Mouse (Mus musculus): ENCODE measurements around the gene Tmem147.

Tmem147 gene

DNA sequence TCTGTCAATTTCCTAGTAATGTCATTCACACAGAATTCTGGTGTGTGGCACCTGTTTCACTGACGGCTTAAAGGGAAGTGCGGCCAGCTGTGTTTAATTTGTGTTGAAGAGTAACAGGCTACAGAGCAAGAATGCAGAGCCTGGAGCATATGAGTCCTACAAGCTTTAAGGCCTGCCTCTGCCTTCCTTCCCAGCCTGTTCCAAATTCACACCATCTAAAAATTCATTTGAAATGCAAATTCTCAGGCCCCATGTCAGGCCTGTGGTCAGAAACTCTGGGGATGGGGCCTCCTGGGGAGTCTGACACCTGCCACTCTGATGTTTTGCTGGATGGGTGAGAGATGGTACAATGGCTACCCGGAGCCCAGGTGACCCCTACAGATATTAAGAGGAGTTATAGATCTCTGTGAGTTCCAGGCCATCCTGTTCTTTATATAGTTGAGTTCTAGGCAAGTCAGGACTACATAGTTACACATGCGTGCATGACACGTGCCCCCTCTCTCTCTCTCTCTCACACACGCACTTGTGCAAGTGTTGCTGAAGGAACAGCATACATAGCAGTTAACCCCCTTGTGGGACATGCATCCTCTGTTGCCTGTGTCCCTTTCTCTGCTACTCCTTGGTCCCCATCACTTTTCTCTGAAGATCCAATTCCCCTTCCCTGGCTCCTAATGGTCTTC is 5.9 kb downstream of the Tmem147 start:
- no peak for DNase-seq

GRCm38 (mm10) chr7:30721286-30721685 is 8.1 kb downstream of the Tmem147 start:
- DNase-seq = no peak

DNA sequence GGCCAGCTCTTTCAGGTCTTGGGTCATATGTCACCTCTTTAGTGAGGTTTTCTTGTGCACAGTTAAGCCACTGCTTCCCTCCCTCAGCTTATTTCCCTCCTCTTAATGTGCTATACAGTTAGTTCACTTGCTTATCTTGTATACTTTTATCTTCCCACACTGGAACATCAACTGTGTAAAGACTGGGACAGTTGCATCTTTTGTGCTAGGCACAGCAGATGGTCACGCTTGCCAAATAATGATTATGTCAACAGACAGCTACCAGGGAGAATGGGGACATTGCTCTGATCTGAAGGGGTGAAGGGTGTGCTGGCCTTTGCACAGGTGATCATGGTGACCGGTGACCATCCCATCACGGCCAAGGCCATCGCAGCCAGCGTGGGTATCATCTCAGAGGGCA is 9.7 kb downstream of the Tmem147 start:
- no peak for DNase-seq

- DNase-seq = no peak
Measured at GRCm38 (mm10) chr7:30717716-30718046, 11.7 kb downstream of the Tmem147 start.

GRCm38 (mm10) chr7:30717006-30717715 is 12.2 kb downstream of the Tmem147 start:
- peak; percentile 35 to 56 for DNase-seq

DNA sequence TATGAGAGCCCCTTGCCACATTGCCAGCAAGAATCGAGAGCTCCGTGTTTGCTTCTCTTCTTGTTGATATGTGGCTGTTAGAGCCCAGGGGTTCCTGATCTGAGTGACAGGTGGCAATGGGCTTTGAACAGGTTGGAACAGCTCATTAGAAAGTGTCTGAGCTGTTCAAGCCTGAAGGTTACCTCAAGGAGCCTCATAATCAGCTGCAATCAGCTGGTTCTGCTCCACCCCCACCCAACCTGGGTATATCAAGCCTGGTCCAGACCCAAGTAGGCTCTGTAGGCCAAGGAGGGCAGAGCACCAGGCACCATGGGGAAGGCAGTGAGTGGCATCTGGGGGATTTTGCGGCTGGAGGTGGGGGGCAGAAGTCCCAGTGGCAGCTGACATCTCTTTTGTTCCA is 17.4 kb downstream of the Tmem147 start, which contains the start of gene Atp4a:
Gene Atp4a (plus strand): TSS at position 268 of the 400 bp plus-strand sequence.
- no peak for DNase-seq

DNA sequence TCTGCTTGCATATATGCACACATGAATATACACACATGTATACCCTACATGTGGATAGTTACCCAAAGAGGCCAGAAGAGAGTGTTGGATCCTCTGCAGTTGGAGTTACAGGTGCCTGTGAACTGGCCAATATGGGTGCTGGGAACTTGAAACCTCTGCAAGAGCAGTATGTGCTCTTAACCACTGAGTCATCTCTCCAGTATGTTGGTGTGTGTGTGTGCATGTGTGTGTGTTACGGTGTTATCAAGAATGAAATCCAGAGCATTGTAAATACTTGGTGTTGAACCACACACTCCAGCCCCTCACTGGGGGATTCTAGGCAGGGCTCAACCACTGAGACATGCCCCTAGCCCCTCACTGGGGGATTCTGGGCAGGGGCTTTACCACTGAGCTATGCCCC is 21.9 kb downstream of the Tmem147 start:
- DNase-seq = no peak

GRCm38 (mm10) chr7:30706214-30706882 is 23.0 kb downstream of the Tmem147 start:
- no peak for DNase-seq

DNA sequence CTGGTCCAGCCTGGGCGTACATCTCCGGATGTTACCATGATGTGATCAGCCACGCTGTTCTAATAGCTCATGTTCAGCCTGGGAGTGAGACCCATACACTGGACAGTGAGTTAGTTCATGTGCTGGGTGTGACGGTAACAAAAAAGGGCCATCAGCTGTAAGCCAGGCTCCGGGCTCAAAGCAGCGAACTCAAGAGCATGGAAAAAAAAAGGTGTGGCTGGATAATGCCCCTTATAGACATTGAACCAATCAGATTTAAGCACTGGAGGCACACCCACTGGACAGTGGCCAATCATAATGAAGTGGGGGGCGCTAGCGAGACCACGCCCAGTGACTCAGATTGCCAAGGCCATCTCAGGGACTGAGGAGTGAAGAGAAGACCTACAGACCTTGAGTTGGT is 30.8 kb downstream of the Tmem147 start, which contains the start of gene 2200002J24Rik:
Gene 2200002J24Rik (plus strand): TSS at position 338 of the 400 bp plus-strand sequence.
- no peak for DNase-seq

- no peak for DNase-seq
Measured at GRCm38 (mm10) chr7:30698101-30698500, 31.2 kb downstream of the Tmem147 start.

DNA sequence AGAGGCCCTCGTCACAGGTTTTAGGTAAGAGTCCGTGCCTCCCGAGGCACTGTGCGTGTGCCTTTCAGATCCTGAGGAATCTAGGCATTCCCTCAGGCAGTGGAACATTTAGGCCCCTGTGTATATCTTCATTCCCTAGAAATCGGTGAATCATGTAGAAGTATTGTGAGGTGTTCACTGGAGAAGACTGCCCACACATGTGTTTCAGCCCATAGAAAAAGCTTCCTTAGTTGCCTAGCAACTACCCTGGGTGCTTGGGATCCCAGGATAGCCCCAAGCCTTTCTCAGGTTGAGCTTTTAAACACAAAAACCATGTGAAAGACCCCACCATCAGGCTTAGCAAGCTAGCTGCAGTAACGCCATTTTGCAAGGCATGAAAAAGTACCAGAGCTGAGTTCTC is 41.0 kb downstream of the Tmem147 start:
- DNase-seq = no peak

GRCm38 (mm10) chr7:30683425-30683824 is 45.9 kb downstream of the Tmem147 start:
- DNase-seq = no peak

GRCm38 (mm10) chr7:30681897-30682296 is 47.4 kb downstream of the Tmem147 start:
- DNase-seq = no peak

DNA sequence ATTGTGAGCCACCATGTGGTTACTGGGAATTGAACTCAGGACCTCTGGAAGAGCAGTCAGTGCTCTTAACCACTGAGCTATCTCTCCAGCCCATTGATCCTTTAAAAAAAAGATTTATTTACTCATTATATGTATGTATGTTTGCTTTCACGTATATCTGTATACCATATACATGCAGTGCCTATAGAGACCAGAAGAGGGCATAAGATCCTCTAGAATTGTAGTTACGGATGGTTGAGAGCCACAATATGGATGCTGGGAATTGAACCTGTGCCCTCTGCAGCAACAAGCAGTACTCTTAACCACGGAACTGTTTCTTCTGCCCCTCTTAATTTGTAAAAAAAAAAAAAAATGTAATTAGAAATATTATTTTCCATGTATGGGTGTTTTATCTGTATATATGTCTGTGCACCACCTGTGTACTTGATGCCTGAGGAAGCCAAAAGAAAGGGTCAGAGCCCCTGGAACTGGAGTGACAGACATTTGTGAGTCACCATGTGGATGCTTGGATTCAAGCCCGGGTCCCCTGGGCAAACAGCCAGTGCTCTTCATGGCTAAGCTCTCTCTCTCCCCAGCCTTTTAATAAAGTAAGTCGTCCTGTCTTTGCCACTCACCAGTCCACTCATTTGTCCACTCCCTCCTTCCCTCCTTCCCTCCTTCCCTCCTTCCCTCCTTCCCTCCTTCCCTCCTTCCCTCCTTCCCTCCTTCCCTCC is 50.9 kb downstream of the Tmem147 start:
- no peak for DNase-seq
